Mouse (Mus musculus): Measurements from ENCODE around the gene Gm4297. TPM values are rescaled to one million over a fixed set of nuclear protein-coding genes. Genes with fewer than 3 reads are reported as not detected.

Gm4297 gene
- polyA plus RNA-seq (2014; fragmentation: Illumina TruSeq; extraction: RNeasy Lipid Tissue Mini Kit (QIAGEN cat#74804); ENCODE audit: low read depth, low replicate concordance), result not detected

GRCm38 (mm10) chrX:24574795-24575194 is at the start of gene Gm4297:
Gene Gm4297 (minus strand): TSS chrX:24574895.

Other genes with a start within 250 kb of the Gm4297 start
- gene Gm5934, start 74.1 kb downstream of the Gm4297 start, polyA plus RNA-seq (2014; fragmentation: Illumina TruSeq; extraction: RNeasy Lipid Tissue Mini Kit (QIAGEN cat#74804); ENCODE audit: low read depth, low replicate concordance), result not detected
- gene Gm5935, start 200.3 kb upstream of the Gm4297 start, polyA plus RNA-seq (2014; fragmentation: Illumina TruSeq; extraction: RNeasy Lipid Tissue Mini Kit (QIAGEN cat#74804); ENCODE audit: low read depth, low replicate concordance), result not detected